Mouse (Mus musculus) left cerebral cortex, adult 11 months (tissue): ENCODE data around the gene Pipox.

Source experiments
- DNase-seq: peaks from one replicate; pipeline ENCODE4 v3.0.0; 2022; ENCODE audit warnings: low spot score

The Pipox gene

DNA sequence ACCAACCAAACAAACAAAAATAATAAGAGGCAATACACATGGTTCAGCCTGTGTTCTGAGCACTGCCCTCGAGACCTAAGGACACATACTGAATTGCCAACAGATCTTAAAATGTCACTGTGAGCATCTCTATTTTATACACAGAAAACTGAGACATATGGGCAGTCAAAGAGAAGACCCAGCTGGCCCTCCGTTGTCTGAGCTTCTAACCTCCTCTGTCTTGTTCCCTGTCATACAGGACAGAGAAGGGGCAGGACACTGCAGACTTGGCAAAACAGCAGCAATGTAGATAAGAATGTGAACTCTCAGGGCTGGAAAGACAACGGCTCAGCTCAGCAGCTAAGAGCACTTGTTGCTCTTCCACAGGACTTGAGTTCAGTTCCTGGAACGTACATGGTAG is 14.6 kb upstream of the Pipox start:
- DNase-seq, result no peak

- no peak for DNase-seq
These were observed 12.9 kb upstream of the Pipox start for GRCm38 (mm10) chr11:77906747-77907174.

- no peak for DNase-seq
These were observed 12.3 kb upstream of the Pipox start for GRCm38 (mm10) chr11:77906097-77906687.

- DNase-seq, result no peak
These were observed 10.8 kb upstream of the Pipox start for GRCm38 (mm10) chr11:77904707-77905106.

DNA sequence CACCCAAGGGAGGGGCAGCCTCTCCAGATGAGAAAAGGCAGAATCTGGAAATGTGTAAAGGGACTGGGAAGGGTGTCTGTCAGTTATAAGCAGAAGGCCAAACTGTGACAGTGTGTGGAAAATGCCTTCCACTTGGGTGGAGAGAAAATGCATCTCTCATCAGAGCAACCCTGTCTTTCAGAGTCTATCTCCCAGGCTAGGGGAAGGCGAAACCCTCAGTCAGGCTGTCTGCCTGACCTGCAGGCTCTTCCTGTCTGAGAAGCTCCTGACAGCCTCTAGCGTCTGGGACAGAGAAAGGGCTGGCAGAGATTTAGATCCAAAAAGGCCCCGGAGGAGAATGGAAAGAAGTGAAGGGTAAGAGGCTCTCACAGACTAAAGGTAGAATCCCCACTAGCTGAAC is 9.9 kb upstream of the Pipox start:
- no peak for DNase-seq

DNA sequence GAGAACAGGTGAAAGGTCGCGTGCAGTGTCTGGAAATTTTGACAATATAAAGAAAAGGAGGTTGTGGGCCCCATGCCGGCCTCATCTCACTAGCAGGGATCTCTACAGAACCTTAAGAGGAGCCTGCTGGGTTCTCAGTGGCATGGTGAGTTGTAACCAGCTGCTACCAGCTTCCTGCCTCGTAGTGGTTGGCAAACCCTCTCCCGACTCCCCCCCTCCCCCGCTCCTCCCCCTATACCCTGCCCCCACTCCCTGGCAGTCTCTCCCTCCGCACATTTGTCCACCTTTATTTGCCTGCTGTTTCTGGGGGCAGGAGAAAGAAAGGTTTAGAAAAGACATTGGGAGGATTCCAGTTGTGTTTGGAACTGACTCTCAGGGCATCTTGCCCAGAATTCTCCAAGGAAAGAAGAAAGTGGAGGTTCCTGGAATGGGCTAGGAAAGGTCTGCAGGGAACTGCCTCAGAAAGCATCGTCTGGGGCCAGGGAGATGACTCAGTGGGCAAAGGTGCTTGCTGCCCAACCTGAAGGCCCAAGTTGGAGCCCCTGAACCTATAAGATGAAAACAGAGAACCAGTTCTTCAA is 8.0 kb upstream of the Pipox start:
- no peak for DNase-seq

- DNase-seq, result no peak
These were observed 7.5 kb upstream of the Pipox start for GRCm38 (mm10) chr11:77901366-77901765.

GRCm38 (mm10) chr11:77900696-77901095 is 6.8 kb upstream of the Pipox start:
- DNase-seq, result no peak

DNA sequence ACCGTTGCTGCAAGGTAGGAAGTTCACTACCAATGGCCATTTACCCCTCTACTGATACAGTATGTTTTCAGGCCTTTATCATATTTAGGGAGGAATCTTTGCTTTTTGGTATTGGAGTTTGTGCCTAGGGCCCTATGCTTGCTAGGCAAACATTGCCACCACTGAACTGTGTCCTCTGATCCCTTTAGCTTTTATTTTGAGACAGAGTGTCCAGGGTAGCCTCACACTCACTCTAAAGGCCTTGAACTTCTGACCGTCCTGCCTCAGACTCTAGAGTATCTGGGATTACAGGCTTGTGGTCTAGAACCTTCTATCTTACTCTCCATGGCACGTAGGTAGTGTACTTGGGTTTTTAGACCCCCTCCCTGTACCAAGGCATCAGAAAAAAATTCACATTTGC is 6.3 kb upstream of the Pipox start:
- DNase-seq, result no peak

DNA sequence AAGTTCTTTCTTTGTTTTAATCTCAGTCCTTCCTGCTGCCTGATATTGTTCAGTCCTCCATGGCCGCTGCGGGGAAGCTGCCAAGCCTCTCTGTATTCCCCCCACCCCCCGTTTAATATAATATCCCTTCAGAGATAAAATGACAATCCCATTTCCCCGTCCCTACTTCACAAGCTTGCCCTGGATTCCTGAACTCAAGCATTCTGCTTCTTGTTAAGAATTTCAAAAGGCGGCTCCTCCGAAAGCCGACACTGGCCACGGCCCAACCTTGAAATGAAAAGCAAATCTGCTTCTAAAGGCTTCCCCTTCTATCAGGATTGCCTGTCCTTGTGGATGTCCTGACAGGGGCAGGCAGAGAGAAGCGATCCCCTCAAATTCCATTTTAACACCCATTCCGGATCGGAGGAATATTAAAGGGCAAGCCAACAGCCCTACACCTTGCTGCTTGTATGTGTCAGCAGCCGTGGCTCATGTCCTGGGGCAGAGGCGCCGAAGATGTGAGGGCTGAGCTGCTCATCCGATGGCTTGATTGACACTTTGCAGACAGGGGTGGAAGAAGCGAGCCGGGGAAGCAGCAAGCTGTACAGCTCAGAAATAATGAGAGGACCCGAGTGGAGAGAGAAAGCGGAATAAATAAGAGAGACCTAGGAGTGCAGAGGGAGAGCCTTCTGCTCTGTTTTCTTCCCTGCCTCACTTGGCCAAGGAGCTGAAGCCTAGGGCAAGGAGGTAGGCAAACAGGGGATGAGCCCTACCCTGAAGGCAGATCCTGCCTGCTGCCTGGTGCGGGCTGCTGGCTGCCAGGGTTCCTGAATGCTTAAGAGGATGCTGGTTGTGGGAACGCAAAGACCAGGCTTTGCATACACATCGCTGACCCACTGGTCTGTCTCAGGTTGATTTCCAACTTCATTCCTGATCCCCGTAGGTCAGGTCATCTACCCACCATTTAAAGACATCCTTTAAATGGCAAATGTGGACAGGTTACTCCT is 3.2 kb upstream of the Pipox start:
- DNase-seq, result no peak

- no peak for DNase-seq
These were observed 2.6 kb upstream of the Pipox start for GRCm38 (mm10) chr11:77896480-77896819.

- DNase-seq, result no peak
These were observed 2.1 kb upstream of the Pipox start for GRCm38 (mm10) chr11:77896011-77896410.

GRCm38 (mm10) chr11:77894967-77895366 is 1.1 kb upstream of the Pipox start:
- DNase-seq, result no peak

DNA sequence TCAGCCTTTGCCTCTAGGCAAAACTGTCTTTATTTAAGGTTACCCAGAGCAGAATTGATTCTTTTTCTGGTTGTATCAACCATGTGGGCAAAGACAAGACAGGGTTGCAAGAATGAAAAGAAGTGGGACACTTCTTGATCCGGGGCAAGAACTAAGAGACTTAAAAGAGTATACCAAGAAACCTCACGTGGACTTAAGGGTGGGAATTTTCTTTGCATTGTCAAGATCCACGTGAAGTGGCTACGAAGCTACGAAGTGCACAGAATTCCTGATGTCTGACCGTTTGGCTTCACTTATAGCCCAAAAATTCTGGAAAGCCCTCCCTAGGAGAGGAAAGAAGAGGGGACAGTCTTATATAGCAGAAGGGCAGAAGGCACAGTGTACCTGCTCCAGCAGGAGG is 613 bp downstream of the Pipox start:
- DNase-seq, result no peak

GRCm38 (mm10) chr11:77892883-77893282 is 1.0 kb downstream of the Pipox start:
- no peak for DNase-seq

- DNase-seq, result no peak
These were observed 3.1 kb downstream of the Pipox start for GRCm38 (mm10) chr11:77890648-77891258.

DNA sequence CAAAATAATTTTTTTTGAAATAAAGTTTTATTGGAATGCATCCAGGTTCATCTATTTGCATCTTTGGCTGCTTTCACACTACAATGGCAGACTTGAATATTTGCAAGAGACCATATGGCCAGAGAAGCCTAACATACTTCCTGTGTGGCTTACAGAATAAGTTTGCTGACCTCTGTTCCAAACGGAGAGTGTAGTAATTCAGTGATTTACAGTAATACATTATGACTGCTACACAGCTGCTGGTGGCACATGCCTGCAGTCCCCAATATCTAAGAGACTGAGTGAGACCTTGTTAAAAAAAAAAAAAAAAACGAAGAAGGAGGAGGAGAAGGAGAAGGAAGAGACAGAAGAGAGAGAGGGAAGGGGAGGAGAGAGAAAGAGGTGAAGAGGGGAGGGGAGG is 4.4 kb downstream of the Pipox start:
- DNase-seq, result no peak

- DNase-seq, result no peak
These were observed 5.0 kb downstream of the Pipox start for GRCm38 (mm10) chr11:77888846-77889245.

DNA sequence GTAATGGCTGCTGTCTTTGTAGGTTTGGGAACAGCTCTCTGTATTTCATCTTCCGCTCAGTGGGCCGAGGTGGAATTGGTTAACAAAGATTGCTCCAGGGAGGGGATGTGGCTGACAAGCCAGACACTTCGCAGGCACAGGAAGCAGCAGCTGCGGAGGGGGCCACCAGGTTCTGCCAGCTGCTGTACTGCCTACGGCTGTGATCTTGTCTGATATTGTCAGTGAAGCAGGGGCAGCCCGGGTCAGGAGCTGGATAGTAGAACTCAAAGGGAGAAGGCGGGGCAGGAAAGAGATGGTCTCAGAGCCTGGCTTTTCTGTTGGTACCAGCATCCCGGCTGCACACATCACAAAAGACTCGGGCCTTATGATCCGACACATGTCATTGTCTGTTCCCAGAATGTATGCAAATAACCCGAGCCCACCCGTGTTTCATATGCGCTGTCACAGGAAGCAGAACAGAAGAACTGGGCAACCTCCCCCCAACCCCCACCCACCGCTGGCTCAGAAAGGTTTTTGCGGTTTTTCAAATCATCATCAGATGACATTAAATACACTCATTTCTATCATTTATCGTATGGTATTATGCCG is 6.4 kb downstream of the Pipox start:
- no peak for DNase-seq

DNA sequence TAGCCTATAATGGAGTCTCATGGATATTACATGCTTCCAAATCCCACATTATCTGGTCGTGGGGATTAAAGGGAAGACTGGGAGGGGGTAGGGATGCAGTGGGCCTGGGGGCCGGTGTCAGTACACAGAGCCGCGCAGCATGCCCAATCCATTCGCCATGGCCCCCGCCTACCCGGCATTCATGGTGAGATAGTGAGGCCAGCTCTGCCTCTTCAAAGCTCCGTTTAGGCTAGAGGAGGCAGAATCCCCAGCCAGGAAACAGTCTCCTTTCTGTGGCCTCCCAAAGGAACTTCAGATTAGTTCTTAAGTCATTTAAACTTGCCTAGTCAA is 8.7 kb downstream of the Pipox start:
- no peak for DNase-seq

DNA sequence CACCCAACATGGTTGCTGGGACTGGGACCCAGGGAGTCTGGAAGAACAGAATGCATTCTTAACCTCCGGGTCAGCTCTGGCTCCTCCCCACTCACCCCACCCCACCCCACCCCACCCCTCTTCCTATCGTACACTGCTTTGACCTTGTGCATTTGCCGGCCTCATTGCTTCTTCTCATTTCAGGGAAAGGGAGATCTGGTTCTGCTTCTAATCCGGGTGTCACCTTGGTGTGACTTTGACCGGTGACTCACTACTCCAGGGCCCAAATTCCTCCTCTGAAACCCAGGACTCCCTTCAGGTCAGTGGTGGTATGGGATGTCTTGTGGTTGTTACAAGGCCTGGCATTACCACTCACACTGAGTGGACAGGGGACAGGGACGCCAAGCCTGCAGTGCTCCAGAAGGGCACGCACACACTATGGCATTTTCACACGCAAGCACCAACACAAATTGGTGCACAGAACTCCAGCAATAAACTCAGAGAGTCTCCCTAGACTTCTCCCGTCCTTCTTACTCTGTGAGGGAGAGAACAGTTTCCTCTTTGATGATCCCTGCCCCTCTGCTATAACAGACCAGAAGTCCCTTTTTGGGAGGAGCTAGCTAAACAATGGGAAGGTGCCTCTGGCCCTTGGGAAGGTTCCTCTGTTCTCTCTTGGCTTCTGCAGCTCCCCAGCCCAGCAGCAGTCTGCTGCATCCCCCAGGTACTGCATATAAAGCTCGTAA is 9.2 kb downstream of the Pipox start:
- no peak for DNase-seq

GRCm38 (mm10) chr11:77876760-77877148 is 17.1 kb downstream of the Pipox start:
- no peak for DNase-seq
